Mouse (Mus musculus): ENCODE data around the gene Trap1a.

- TF ChIP-seq CTCF (conservative IDR thresholded peaks at IDR 0.05; ENCODE audit: insufficient read depth, insufficient read length, low read depth, low read length) = no peak
- no peak for TF ChIP-seq POLR2A (IDR thresholded peaks at IDR 0.05; ENCODE audit: low read depth, low read length)
These were observed 33.5 kb downstream of the Trap1a start for GRCm38 (mm10) chrX:139366837-139367528.
